Comparison of ENCODE assay signal across 15 mouse cellular contexts in genomic region chr7:98328311-98328710, GRCm38 (mm10). TPM values are rescaled to one million over a fixed set of nuclear protein-coding genes. Genes with fewer than 3 reads are reported as not detected.
"Had no signal": no experiment of that assay in that cellular context is flagged by ENCODE, and none has a peak within 500 bp of the region (broad histone marks: within the 10 kb centered on the region; RNA-seq: fewer than 3 reads in every experiment).

No protein-coding gene starts in this region.

- H3K27ac ChIP-seq: intestine, embryonic 15.5 days; kidney, embryonic 15.5 days; limb, embryonic 15.5 days; midbrain, embryonic 13.5 days; neural tube, embryonic 12.5 days; stomach, postnatal 0 days had no signal

- H3K4me2 ChIP-seq: intestine, embryonic 15.5 days; kidney, embryonic 15.5 days; limb, embryonic 15.5 days; midbrain, embryonic 13.5 days; neural tube, embryonic 12.5 days had no signal

- DNase-seq: kidney, adult 18-20 months; kidney, postnatal 14 days; layer of hippocampus, postnatal 36 days; lung, adult 2 months; lung, postnatal 4 days; thymus, postnatal 4 days had no signal

- H3K4me3 ChIP-seq: intestine, embryonic 15.5 days; kidney, embryonic 15.5 days; limb, embryonic 15.5 days; midbrain, embryonic 13.5 days; neural tube, embryonic 12.5 days had no signal

- H3K9ac ChIP-seq: intestine, embryonic 15.5 days; kidney, embryonic 15.5 days; limb, embryonic 15.5 days; midbrain, embryonic 13.5 days; neural tube, embryonic 12.5 days had no signal

- H3K36me3 ChIP-seq: intestine, embryonic 15.5 days; kidney, embryonic 15.5 days; limb, embryonic 15.5 days; midbrain, embryonic 13.5 days; neural tube, embryonic 12.5 days had no signal

- H3K9me3 ChIP-seq: intestine, embryonic 15.5 days; kidney, embryonic 15.5 days; limb, embryonic 15.5 days; midbrain, embryonic 13.5 days; neural tube, embryonic 12.5 days had no signal

- ATAC-seq: intestine, embryonic 15.5 days; lung, postnatal 0 days; midbrain, embryonic 13.5 days had no signal

- H3K27me3 ChIP-seq: intestine, embryonic 15.5 days; kidney, embryonic 15.5 days; limb, embryonic 15.5 days; midbrain, embryonic 13.5 days; neural tube, embryonic 12.5 days had no signal

RNA-seq across cellular contexts. Expression of gene Tsku, which starts 32.8 kb away (rescaled TPM):
- total RNA-seq: megakaryocyte-erythroid progenitor cell, adult 5-6 weeks; neutrophil, adult 5-6 weeks had no signal
